Mouse (Mus musculus) macrophage (primary cell): ENCODE measurements around the gene H2afj. TPM values are rescaled to one million over a fixed set of nuclear protein-coding genes. Genes with fewer than 3 reads are reported as not detected.

Source experiments
- H3K27ac ChIP-seq: fragments of 350-480 bp; formaldehyde crosslinking; 2 replicates; pipeline ENCODE4 v1.9.0; 2021
- H3K36me3 ChIP-seq: fragments of 350-480 bp; formaldehyde crosslinking; 2 replicates; pipeline ENCODE4 v1.9.0; 2021; ENCODE audit errors: inconsistent target
- H3K4me3 ChIP-seq: fragments of 350-480 bp; formaldehyde crosslinking; 2 replicates; pipeline ENCODE4 v1.9.0; 2021; ENCODE audit errors: inconsistent target
- H3K79me2 ChIP-seq: fragments of 350-480 bp; formaldehyde crosslinking; 2 replicates; pipeline ENCODE4 v1.9.0; 2021; ENCODE audit errors: inconsistent target
- WGBS: methylation state at CpG from one replicate; pipeline ENCODE4 v1.1.7; 2026; ENCODE audit warnings: inconsistent platforms; ENCODE audit not compliant: missing documents; 5-methylcytosine and 5-hydroxymethylcytosine counted together
- polyA plus RNA-seq: library from polyadenylated mRNA; stranded (reverse); fragments of 250-400 nt; gene quantifications from 3 replicates; pipeline ENCODE4 v1.2.4, GENCODE M21; 2018; ENCODE audit warnings: inconsistent platforms
- total RNA-seq, 78 experiments: library from RNA; depleted of rRNA; stranded (reverse); fragments of 250-400 nt; gene quantifications; 1 replicate in 9 of 78; 2 replicates in 24 of 78; 3 replicates in 43 of 78; 4 replicates in 2 of 78; pipeline ENCODE4 v1.2.4; 2018; ENCODE audit warnings: inconsistent platforms in 56 of 78

The H2afj gene
- 10 to 100 TPM in 19 of 26 experiments, 1 to 10 TPM in 7; 2.5 to 56.7 (median 18.4) TPM for total RNA-seq (2018; cell fraction: chromatin; rRNA removed)
- total RNA-seq (2018; cell fraction: cytosol; rRNA removed) = 10 to 100 TPM; 21.4 to 63.1 (median 39.3) TPM
- total RNA-seq (2018; cell fraction: nucleus; rRNA removed) = 10 to 100 TPM in 25 of 26 experiments, 1 to 10 TPM in 1; 7.5 to 91.1 (median 38.9) TPM
- polyA plus RNA-seq = 13.7 to 65.7 TPM (median 49.0 TPM) in 3 replicates

DNA sequence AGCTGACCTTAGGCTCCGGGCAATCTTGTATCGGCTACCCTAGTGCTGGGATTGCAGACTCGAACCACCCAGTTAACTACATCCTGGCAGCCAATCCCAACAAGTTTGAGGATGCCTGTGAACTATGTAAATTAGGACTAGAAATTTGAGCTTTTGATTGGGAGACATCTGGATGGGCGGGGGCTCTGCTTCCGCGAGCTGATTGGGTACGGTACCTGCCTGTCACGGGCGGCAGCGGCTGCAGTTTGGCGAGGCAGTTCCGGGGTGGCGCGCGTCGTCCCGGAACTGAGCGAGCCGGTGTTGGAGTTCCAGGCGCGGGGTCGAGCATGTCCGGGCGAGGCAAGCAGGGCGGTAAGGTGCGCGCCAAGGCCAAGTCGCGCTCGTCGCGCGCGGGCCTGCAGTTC is at the start of gene H2afj:
TSS of gene H2afj (plus strand) at position 231 of the 404 bp plus-strand sequence.
- H3K4me3 ChIP-seq = peak within 1 kb of the TSS; percentile 90
- no peaks in the 10 kb centered on the region; the same call in 1 of the 2 replicates for H3K36me3 ChIP-seq
- peak within 1 kb of the TSS; percentile 92 for H3K27ac ChIP-seq
- WGBS = under 1% methylated on average over 34 of the region's 34 CpGs
- peaks cover 40% of the 10 kb centered on the region for H3K79me2 ChIP-seq

- no peaks in the 10 kb centered on the region for H3K79me2 ChIP-seq
- H3K27ac ChIP-seq = no peak overlapping the region
- H3K36me3 ChIP-seq = no peaks in the 10 kb centered on the region
- no peak overlapping the region for H3K4me3 ChIP-seq
- whole genome bisulfite sequencing = 30% methylated on average over 1 of the region's 1 CpGs
These were observed 44.1 kb upstream of the H2afj start for GRCm38 (mm10) chr6:136763912-136764311.

DNA sequence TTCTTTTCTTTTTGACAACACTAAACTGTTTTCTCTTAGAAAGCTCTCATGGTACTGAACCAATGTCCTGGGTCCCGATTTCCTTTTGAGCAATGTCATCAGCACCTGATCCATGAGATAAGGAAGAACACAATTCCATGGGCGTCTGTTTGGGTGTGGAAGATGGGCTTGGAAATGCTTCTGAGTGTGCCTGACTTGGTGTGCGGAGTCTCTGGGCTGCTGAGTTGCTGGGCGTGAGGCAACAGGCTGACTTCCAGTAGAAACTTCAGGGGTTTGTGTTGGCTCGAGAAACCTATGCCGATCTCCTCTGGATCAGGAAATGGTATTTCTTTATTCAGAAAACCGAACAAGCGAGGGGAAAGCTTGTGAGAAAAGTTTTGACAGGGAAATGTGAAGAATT is 38.9 kb upstream of the H2afj start:
- Histone ChIP-seq H3K4me3 (no peak overlapping the region), H3K36me3 (no peaks in the 10 kb centered on the region), H3K27ac (no peak overlapping the region), H3K79me2 (no peaks in the 10 kb centered on the region)
- 88% methylated on average over 8 of the region's 8 CpGs for WGBS

DNA sequence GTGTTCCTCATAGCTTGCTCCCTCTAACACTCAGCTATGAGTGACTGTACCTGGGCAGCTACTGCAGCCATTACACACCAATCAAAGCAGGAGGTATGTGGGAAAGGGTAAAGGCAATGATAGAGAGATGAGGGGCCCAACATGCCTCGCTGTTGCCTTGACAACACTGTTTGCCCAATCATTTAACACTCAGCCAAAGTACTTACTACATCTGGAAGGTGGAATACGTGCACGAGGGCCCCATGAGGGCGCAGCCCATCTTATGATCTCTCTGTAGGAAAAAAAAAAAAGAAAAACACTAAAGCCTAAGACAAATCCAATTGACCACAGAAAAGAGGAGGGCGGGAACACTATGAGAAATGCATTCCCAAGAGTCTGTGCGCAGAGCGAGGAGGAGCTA is 38.2 kb upstream of the H2afj start:
- WGBS = 85% methylated on average over 4 of the region's 7 CpGs
- no peaks in the 10 kb centered on the region for H3K36me3 ChIP-seq
- no peaks in the 10 kb centered on the region for H3K79me2 ChIP-seq
- no peak overlapping the region for H3K27ac ChIP-seq
- no peak overlapping the region for H3K4me3 ChIP-seq

DNA sequence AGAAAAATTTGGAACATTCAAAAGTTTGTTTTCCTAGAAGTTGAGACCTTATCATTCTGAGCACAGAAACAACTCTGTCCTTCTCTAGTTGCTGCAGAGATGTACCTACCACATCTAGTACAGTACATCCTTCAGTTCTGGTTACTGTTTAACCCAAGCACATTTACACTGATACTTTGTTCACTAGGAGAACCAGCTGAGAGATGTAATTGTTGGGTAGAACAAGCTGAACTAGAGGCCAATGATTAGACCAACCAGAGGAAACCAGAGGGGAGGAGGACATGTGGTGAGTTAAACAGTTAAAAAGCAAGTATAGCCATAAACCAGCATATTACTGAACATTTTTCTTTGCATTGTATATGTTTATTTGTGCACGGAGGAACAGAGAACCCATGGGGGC is 31.7 kb upstream of the H2afj start:
- H3K79me2 ChIP-seq = no peaks in the 10 kb centered on the region
- no peaks in the 10 kb centered on the region for H3K36me3 ChIP-seq
- 100% methylated on average over 1 of the region's 1 CpGs for WGBS
- no peak overlapping the region for H3K4me3 ChIP-seq
- no peak overlapping the region for H3K27ac ChIP-seq

GRCm38 (mm10) chr6:136781377-136781986 is 26.6 kb upstream of the H2afj start, which contains the start of gene Gucy2c:
TSS of gene Gucy2c (minus strand) at chr6:136781765.
- no peaks in the 10 kb centered on the region for H3K79me2 ChIP-seq
- H3K36me3 ChIP-seq = no peaks in the 10 kb centered on the region
- WGBS = 86% methylated on average over 19 of the region's 20 CpGs

GRCm38 (mm10) chr6:136782146-136782545 is 25.9 kb upstream of the H2afj start:
- no peaks in the 10 kb centered on the region for H3K36me3 ChIP-seq
- H3K79me2 ChIP-seq = no peaks in the 10 kb centered on the region
- 91% methylated on average over 12 of the region's 12 CpGs for WGBS
- no peak overlapping the region for H3K4me3 ChIP-seq
- H3K27ac ChIP-seq = no peak overlapping the region

More at GRCm38 (mm10) chr6:136781377-136781986, 26.6 kb upstream of the H2afj start, which contains the start of gene Gucy2c:
- Histone ChIP-seq H3K27ac (no peak within 1 kb of the TSS), H3K4me3 (no peak within 1 kb of the TSS)

GRCm38 (mm10) chr6:136782761-136783160 is 25.3 kb upstream of the H2afj start:
- WGBS = 92% methylated on average over 9 of the region's 9 CpGs
- H3K79me2 ChIP-seq = no peaks in the 10 kb centered on the region
- H3K27ac ChIP-seq = no peak overlapping the region
- no peak overlapping the region for H3K4me3 ChIP-seq
- no peaks in the 10 kb centered on the region for H3K36me3 ChIP-seq

- no peaks in the 10 kb centered on the region for H3K36me3 ChIP-seq
- H3K27ac ChIP-seq = no peak overlapping the region
- H3K4me3 ChIP-seq = no peak overlapping the region
- 71% methylated on average over 5 of the region's 5 CpGs for WGBS
- no peaks in the 10 kb centered on the region for H3K79me2 ChIP-seq
These were observed 18.6 kb upstream of the H2afj start for GRCm38 (mm10) chr6:136789391-136789971.

- Histone ChIP-seq H3K27ac (no peak overlapping the region), H3K79me2 (no peaks in the 10 kb centered on the region), H3K36me3 (no peaks in the 10 kb centered on the region), H3K4me3 (no peak overlapping the region)
- WGBS = 31% methylated on average over 16 of the region's 16 CpGs
These were observed 14.9 kb upstream of the H2afj start for GRCm38 (mm10) chr6:136792884-136793758.

GRCm38 (mm10) chr6:136793831-136794525 is 14.1 kb upstream of the H2afj start:
- Histone ChIP-seq H3K79me2 (no peaks in the 10 kb centered on the region), H3K4me3 (no peak overlapping the region), H3K36me3 (no peaks in the 10 kb centered on the region), H3K27ac (no peak overlapping the region)
- 3% methylated on average over 24 of the region's 24 CpGs for WGBS

DNA sequence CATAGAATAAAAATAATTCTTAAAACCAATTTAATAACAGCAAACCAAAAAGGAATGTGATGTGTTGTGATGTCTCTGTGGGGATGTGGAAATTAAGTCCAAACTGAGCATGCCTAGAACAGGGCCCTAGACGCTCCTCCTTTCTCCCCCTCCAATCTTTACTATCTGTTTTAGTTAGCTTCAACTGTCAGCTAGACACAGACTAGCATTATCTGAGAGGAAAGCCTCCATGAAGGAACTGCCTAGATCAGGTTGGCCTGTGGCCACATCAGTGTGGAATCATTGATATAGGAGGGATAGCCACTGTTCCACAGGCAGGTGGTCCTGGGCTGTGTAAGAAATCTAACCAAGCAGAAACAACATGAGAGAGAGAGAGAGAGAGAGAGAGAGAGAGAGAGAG is 12.9 kb upstream of the H2afj start:
- Histone ChIP-seq H3K79me2 (no peaks in the 10 kb centered on the region), H3K36me3 (no peaks in the 10 kb centered on the region), H3K4me3 (no peak overlapping the region), H3K27ac (no peak overlapping the region)
- 100% methylated on average over 1 of the region's 1 CpGs for WGBS

DNA sequence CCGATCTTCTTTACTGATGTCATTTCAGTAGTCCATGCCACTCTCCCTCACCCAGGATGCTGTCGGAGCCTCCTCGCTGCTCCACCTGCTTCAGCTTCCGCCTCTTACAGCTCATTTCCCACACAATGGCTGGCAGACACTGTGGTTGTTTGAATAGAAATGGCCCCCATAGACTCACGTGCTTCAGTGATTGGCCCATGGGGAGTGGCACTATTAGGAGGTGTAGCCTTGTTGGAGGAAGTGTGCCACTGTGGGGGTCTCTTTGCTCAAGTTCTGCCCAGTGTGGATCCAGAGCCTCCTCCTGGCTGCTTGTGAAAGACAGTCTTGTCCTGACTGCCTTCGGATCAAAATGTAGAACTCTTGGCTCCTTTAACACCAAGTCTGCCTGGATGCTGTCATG is 12.2 kb upstream of the H2afj start:
- Histone ChIP-seq H3K79me2 (no peaks in the 10 kb centered on the region), H3K27ac (no peak overlapping the region), H3K36me3 (no peaks in the 10 kb centered on the region), H3K4me3 (no peak overlapping the region)
- WGBS = 90% methylated on average over 6 of the region's 6 CpGs
